Mouse (Mus musculus) kidney, adult 9 months (tissue): ENCODE results near the gene Trappc11.

Experiments
- DNase-seq: peaks from one replicate; pipeline ENCODE4 v3.0.0; 2022

Trappc11 gene

DNA sequence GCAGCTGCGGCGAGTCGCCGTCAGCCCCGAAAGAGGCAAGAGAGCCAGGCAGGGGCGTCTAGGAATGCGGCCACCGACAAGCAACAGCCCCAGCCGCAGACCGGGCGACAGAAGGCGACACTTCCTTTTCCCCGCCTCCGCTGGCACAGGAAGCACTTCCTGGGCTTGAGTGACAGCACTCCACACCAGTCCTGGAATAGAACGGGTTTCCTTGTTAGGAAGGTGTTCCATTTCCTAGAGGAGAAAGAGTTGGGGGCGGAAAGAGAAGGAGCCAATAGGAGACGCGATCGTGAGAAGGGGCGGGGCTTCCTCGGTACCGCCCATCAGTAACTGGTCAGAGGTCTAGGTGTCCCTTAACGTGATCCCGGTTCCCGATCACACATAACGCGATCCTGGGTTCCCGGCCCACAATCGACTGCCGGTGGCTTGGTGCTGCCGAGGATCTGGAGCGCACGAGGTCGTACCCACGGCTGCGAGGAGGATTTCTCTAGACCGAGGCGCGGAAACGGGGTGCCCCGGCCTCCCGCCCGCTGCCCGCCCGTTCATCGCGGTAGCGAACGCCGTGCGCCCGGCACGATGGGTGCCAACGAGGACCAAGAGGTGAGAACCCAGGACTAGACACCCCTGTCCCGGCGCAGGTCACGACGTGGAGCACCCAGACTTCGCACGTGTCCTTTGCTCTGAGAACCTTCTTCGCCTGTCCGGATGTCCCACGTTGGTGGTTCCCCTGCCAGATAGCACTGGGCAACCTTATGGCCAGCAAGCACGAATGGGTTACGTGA is at the start of gene Trappc11, which contains the start of gene Rwdd4a:
Trappc11 (minus strand) TSS at position 127 of the 782 bp plus-strand sequence.
Rwdd4a (plus strand) TSS at position 321 of the 782 bp plus-strand sequence.
- DNase-seq: peak; percentile 99

DNA sequence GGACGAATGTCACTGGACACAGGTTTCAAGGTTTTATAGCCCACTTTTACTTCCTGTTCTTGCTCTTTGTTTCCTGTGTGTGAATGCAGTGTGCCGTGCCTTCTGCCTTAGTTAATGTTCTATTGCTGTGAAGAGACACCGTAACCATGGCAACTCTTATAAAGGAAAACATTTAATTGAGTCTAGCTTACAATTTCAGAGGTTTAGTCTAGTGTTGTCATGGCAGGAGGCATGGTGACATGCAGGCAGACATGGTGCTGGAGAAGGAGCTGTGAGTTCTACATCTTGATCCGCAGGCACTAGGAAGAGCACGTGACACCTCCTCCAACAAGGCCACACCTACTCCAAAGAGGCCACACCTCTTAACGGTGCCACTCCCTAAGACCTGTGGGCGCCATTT is 48.2 kb upstream of the Trappc11 start:
- DNase-seq: no peak

DNA sequence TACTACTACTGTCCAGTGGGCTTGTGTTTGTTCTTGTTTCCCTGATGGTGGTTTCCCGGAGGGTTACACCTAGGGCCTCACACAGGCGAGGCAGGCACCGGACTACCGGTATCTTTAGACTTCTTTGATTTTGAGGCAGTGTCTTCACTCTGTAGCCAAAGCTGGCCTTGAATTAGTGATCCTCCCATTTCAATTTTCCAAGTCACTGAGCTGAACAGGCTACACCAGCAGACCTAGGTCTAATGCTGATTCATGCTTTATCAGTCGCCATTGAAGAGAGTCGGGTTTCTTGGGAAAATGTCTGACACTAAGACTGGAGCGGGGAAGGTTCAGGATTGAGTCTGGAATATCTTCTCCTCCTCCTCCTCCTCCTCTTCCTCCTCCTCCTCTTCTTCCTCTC is 40.2 kb upstream of the Trappc11 start:
- DNase-seq: no peak

DNA sequence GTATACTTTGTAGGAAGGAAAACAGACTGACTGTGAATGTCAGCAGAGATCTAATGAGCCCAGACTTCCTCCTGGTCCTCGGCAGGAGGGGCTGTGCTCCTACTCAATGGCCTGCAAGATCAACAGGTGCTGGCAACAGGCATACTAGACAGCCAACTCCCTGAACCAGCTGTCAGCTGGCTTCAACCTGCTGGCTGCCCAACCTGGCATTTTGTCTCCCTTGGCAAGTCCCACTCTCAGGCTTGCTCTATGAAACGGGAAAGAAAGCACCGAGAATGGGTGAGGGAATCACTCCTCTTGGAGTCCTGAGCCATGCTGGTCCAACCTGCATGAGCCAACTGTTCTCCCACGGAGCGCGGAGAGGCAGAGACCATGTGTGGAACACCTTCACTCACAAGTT is 36.9 kb upstream of the Trappc11 start:
- DNase-seq: no peak

DNA sequence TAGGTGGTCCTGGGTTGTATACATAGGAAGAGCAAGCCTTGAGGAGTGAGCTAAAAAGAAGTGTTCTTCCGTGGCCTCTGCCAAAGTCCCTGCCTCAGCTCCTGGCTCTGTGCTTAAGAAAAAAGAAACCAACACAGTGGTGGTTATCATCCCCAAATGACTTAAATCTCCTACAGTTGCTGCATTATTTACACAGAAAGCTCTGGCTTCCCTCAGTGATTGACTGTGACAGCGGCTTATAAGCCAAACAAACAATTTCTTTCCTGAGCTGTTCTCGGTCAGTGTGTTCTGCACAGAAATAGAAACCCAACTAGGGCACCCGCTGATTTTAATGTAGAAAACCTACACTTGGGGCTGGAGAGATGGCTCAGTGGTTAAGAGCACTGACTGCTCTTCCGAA is 34.8 kb upstream of the Trappc11 start:
- no peak for DNase-seq

DNA sequence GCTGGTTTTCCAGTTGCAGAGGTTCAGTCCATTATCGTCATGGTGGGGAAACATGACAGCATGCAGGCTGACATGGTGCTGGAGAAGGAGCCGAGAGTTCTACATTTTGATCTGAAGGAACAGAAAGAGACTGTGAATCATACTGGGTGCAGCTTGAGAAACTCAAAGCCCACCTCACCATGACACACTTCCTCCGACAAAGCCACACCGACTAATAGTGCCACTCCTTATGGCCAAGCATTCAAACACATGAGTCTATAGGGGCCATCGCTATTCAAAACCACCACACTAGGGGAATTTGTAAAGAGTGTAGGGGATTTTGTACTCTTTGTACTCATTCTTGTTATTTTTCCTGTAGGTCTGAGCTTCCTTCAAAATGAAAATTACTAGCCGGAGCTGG is 33.3 kb upstream of the Trappc11 start:
- DNase-seq: no peak

DNA sequence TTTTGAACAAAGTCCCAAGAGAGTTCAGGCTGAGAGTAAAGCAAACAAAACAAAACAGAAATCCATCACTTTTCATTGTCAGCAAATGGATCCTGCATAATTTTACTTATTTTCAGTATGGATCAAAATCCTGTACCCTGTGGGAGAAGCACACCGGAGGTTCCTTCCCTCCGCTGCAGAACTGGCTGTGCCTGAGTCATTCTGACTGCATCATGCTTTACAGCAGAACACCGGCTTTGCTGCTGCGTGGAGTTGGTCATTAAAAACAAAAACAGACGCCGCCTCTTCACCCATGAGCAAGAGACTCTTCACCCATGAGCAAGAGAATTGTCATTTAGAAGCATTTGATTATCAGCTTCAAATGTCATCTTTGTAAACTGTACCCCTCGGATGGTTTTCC is 27.5 kb upstream of the Trappc11 start:
- DNase-seq: no peak

DNA sequence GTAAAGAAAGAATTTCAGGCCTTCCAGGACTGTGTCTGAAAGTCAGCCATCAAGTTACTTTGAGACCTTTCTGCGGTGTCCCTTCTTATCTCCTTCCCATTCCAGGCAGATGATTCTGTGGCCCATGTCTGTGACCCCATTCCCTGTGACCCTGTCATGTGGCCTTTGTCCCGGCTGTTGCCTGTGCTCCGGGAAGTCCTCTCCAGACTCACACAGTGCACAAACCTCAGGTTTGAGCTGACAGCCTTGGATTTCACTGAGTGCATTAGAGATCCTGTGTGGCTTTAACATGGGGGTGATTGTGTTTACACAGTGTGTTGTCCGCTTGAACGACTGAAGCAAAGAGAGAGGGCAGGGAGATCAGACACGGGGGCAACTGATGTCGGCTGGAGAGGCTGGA is 25.0 kb upstream of the Trappc11 start:
- no peak for DNase-seq

DNA sequence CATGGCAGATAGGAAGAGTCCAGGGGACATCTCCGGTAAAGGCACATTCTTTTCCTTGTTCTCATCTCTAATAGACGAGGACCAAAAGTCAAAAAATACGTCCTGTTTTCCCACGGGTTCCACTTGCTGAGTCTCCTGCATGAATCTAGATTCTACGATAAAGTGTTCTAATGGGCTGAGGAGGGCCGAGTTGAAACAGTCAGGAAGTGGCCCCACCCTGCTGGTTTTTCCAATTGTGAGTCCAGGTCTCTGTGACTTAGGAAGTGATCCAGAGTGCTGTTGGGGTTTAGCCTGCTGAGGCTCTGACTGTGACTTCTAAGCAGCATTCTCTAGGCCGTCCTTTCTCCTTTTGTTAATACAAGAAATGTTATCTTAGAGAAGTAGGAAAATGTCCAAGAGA is 23.2 kb upstream of the Trappc11 start:
- no peak for DNase-seq

DNA sequence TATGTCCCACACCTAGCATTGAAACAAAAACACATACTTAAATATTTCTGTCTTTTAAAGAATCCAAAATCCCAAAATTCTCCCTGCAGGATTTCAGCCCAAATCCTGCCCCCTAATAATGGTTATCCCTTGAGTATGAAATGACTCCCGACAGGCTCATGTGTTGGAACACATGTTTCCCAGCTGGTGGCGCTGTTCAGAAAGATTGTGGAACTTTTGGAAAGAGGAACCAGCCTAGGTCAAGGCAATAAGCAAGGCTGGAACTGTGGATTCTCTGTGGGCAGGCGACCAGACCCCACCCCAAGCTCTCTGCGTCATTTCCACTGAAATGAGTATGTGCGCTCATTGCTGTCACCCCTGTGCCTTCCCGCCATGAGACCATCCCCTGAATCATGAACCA is 20.3 kb upstream of the Trappc11 start:
- peak; percentile 22 for DNase-seq

DNA sequence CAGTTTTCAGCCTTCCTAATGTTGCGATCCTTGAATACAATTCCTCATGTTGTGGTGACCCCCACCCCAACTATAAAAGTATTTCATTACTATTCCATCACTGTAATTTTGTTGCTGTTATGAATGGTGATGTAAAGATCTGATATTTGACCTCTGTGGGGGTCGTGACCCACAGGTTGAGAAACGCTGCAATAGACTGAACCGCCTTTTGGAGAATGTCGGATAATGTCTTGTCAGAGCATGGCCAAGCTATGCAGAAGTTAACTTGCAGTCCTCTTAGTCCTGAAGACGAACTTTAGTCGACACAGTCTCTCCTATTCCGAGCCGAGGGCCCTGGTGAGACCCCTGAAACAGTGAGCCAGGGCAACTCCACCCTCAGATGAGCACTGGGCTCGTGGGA is 13.8 kb upstream of the Trappc11 start:
- no peak for DNase-seq

DNA sequence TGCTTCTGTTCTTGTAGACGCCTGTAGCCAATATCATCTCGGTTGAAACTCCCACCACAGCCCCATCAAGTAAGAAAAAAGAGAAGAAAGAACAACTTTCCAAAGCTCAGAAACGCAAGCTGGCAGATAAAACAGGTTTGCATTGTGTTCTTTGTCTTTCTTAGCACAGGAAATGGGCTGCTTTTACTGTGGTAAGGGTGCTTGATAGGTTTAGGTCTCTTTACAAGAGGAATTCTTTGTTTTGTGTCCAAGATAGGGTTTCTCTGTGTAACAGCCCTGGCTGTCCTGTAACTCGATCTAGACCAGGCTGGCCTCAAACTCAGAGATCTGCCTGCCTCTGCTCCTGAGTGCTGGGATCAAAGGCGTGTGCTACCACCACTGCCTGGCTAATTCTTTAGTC is 10.8 kb upstream of the Trappc11 start:
- DNase-seq: no peak

DNA sequence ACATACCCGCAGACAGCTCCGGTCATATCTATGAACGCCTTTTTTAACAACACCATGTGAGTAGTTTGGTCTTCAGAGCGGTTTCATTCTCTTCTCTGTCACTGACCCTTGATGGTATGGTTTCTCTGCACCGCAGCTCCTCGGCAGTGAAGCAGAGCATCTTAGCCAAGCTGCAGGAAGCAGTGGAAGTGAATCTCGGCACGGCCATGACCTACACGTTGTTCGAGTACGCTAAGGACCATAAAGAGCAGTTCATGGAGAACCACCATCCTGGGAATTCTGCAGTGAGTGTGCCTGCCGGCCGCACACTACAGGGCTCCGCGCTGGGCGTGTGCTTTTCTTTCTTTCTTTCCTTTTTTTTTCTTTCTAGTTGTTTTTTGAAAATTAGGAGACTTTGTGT is 9.5 kb upstream of the Trappc11 start:
- no peak for DNase-seq

DNA sequence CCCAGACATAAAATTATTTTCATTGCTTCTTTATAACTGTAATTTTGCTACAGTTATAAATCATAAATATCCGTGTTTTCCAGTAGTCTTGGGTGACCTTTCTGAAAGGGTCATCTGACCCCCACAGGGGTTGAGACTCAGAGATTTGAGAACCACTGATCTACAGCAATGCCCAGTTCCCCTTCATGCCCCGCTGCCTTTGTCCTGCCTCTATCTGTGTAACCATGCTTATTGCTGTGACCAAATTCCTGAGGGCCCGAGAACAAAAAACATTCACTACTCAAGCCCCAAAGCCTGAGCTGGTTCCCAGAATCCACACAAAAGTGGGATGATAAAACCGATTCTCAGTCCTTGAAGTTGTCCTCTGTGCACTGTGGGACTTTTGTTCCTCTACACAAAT is 5.1 kb upstream of the Trappc11 start:
- DNase-seq: peak; percentile 24

DNA sequence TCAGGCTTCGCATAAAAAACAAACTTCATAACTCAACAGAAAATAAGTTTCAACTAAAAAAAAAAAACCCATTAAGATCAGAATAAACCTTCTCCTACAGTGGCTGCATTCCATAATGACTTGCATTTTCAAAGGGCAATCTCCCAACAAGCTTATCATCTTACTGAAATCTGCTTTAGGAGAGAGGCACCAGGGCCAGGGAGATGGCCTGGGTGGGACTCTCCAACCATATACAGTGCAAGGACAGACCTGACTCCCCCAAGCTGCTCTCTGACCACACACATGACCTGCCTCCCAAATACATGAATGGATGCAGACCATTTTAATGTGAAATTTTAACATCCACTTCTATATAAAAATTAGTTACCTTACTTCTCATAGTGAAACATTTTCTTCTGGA is 5.2 kb downstream of the Trappc11 start:
- DNase-seq: no peak

DNA sequence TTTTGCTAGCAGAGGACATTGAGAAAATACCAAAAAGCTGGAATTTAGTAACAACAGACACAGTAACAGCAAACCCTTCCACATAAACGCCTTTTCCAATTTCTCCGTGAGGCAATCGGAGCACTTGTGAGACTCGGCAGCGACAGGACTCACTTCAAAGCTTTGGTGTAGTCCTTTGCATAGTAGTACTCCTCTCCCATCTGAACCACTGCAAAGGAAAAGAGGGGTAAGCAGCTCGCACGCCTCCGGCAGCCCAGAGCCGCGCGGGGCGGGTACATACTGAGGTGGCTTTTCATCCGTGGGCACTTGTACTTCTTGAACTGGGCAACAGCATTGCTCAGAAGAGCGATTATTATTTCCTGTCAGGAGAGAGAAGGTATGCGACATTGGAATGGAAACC is 19.7 kb downstream of the Trappc11 start:
- DNase-seq: no peak

DNA sequence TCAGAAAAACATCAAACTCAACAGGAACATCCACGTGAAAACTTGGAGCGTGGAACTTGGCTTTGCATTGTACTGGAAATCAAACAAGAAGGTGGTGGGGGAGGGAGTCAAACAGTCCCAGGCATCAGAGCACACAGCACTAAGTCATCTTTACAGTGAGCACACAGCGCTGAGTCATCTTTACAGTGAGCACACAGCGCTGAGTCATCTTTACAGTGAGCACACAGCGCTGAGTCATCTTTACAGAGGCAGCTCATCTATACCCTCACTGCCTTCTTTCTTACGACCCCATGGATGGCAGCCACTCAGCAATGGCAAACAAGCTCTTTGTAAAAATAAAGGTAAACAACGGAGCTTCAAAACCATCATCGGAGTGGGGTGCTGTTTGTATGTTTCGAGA is 22.3 kb downstream of the Trappc11 start:
- no peak for DNase-seq

DNA sequence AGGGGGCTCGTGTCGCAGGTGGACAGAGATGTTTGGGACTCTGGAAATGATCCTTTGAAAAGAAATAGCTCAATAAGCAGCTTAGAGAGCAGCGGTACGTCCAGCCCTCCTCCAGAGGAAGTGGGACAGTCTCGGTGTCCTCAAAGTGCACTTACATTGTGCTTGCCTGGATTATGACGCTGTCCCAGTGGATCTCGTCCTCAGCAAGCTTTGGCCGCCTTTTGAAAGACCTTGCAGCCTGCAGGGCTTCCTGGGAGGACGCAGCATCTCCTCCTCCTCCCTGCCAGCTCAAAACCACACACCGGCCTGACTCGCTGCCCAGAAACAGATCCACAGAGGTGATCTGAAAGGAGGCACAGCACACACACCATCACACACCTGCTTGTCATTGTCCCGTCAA is 27.8 kb downstream of the Trappc11 start:
- no peak for DNase-seq

DNA sequence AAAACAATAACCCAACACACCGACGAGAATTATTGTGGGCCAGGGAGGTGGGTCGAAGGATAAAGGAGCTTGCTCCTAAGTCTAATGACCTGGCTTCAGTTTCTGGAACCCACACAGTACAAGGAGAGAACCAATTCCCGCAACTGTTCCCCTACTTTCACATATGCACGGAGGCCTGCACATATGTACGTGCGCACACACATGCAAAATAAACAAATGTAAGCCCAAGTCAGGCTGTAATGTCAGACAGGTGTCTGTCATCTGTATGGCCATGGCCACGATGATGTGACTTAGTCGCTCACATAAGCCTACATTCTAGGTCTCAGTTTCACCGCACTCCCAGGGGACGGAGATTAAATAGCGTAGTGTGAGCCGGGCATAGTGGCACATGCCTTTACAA is 30.7 kb downstream of the Trappc11 start:
- DNase-seq: no peak

DNA sequence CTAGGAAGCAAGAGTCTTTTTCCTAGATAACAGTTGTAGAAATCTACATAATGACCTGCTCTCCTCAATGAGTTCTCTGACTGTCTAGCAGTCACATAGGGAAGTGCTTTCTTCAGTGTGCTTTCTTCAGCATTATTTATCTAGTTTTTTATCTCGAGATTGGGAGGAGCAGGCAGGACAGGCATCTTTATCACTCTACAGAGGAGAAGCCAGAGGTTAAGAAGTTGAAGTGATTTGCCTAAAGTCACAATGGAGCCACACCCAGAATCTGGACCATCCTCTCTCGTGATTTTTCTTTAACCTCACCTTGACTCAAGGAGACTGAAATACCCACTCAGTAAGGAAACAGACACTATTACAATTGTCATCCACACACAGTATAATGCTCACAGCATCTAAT is 31.3 kb downstream of the Trappc11 start:
- no peak for DNase-seq

DNA sequence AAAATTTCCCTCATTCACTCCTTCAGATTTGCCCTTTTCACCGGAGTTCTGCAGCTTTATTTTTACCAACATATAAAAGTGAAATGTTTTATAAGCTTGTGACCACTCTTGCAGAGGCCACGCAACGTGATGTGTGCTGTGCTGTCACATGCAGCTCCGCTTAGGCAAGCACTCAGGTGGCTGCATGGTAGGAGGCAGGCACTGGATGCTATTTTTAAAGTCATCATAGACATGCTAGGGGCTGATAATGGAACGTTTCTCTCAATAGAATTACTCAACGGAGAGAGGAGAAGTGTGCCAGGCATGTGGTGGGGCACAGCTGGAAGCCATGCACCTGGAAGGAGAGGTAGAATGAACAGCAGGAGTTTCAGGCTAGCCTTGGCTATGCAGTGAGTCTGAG is 37.8 kb downstream of the Trappc11 start:
- no peak for DNase-seq

DNA sequence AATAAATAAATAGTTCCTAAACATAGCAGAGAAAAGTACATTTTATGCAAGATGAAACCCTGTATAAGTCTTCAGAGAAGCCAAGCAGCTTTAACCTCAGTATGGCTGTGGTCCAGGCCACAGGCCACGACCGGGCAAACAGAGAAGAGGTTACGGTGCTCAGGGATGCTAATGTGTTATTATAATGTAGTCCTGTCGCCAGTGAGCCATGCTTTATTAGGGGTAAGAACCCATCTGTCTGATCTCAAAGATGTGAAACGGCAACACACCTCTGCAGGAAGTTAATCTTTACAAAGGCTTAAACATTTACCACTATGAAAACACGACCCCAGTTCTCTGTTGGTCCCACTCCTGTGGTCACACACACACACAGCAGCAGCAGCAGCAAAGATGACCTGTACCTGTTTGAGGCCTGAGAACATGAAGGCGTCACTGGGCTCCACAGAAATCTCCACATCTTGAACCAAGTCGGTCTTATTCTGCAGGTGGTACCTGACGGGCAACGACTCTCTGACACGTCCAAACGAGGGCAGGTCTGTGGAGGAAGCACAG is 38.6 kb downstream of the Trappc11 start:
- DNase-seq: no peak

DNA sequence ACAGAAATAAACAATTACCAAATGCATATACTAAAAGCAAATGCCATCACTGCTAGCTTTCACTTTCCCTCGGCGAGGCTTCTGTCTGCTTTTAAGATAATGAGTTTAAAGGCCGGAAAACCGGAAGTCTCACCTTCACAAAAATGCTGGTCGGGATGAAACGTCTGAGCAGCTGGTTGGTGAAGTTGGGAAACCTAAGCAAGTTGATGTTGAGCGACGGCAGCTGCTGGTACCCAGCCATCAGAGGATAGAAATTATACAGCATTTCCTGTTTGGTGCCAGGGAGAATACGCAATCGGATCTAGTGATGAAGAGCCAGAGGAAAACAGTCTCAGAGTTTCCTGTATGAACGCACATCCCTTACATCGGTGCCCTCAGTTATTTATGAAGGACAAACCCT is 40.2 kb downstream of the Trappc11 start:
- DNase-seq: no peak

DNA sequence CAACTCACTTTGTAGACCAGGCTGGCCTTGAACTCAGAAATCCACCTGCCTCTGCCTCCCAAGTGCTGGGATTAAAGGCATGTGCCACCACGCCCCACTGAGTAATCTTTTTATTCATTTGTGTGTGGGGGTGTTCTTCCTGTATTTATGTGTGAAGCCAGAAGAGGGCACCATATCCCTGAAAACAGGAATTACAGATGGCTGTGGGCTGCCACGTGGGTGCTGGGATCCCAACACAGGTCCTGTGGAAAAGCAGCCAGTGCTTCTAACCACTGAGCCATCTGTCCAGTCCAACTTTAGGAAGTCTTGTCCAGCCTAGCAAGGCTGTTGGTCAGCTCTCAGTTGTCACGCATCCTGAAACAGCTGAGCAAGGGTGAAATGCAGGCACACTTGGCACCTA is 46.0 kb downstream of the Trappc11 start:
- DNase-seq: no peak
